ENCODE assay signal across 18 mouse cellular contexts in the genomic region with DNA sequence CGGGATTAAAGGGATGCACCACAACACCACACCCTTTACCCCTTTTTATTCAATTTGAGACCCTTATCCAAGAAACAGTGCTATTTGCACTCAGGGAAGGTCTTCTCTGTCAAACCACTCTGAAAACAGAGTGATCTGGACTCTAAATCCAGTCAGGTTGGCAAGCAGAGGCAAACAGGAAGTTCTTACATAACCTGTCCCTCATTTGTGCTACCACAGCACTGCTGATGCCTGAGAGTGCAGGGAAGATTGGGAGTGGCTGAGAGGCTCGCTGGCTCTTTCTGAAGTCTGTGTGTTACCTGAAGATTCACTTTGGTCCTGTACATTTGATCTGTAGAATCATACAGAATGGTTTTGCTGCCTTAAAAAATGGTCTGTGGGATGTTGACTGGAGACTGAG. TPM values are rescaled to one million over a fixed set of nuclear protein-coding genes. Genes with fewer than 3 reads are reported as not detected.
DNase-seq lines count a peak whose midpoint lies in the region; ATAC-seq lines count a peak whose summit lies in the region.
"Had no signal": no experiment of that assay in that cellular context is flagged by ENCODE, and none has a peak within 500 bp of the region (broad histone marks: within the 10 kb centered on the region; RNA-seq: fewer than 3 reads in every experiment).

No protein-coding gene starts in this region.

- peak; percentile 74 to 94 for ATAC-seq in hematopoietic stem cell, adult 5-6 weeks (replicated peaks in 1 of 2; ENCODE audit: insufficient read depth in 1 of 2, low FRiP score in 2 of 2, low TSS enrichment in 1 of 2, low read depth in 1 of 2, poor library complexity in 2 of 2, severe bottlenecking in 2 of 2)
- ATAC-seq: activated CD4-positive, CD25-positive, alpha-beta regulatory T cell, adult 4 months; inflammation-experienced regulatory T-cells, adult 6 months; midbrain, embryonic 13.5 days had no signal

- peak; percentile 15 for DNase-seq in kidney, adult 18-20 months
- DNase-seq in kidney, postnatal 10 days: no peak
- DNase-seq in lung, postnatal 36 days: peak; percentile 56
- no peak for DNase-seq in lung, postnatal 10 days
- DNase-seq in layer of hippocampus, adult 9-11 months: no peak
- no peak for DNase-seq in right cerebral cortex, postnatal 36 days (ENCODE audit: low spot score in 2 of 2)
- DNase-seq: adrenal gland, postnatal 10 days; cerebellum, adult 11 months; cerebellum, postnatal 36 days; gastrocnemius, postnatal 10 days; heart, postnatal 10 days; lung, embryonic 14.5 days; right cerebral cortex, adult 18-20 months; thymus, postnatal 36 days had no signal

RNA-seq across cellular contexts. Expression of gene Abhd5, which starts 14.7 kb away (rescaled TPM):
- total RNA-seq in hematopoietic stem cell, adult 5-6 weeks (2017): 20.3 and 41.7 TPM in 2 replicates

RNA-seq across cellular contexts. Expression of gene Ano10, which starts 42.5 kb away (rescaled TPM):
- total RNA-seq in hematopoietic stem cell, adult 5-6 weeks (2017): 18.2 and 23.4 TPM in 2 replicates

Comparison
In these comparisons a context has a peak if more than half of its experiments do, and no peak if none do; other contexts are left out.
1. DNase-seq: peak in kidney, adult 18-20 months (single experiment) and lung, postnatal 36 days (single experiment); none in kidney, postnatal 10 days (single experiment), lung, postnatal 10 days (single experiment), layer of hippocampus, adult 9-11 months (single experiment) and right cerebral cortex, postnatal 36 days (0 of 2).